Mouse (Mus musculus): Measurements from ENCODE around the gene Kcnh1.

DNA sequence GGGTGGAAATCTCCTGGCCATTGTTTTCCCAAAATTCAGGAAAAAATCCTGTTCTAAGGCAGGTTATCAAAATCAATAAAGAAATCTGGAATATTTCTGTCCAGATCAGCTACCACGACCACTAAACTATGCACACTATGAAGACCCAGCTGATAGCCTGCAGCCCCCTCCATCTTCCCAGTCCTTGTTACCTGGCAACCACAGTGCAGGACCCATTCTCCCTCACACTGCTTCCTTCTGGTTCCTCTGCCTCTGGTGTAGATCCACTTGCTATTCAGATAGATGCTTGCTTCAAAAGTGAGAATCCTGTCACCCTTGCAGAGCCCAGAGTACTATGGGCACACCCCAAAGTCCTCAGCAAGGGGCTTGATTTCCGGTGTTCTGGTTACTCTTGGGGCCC lies 351.5 kb downstream of the Kcnh1 start:
- TF ChIP-seq CTCF (IDR thresholded peaks at IDR 0.05; ENCODE audit: extremely low read depth, insufficient read depth, low read length) (no peak), POLR2A (IDR thresholded peaks at IDR 0.05; ENCODE audit: extremely low read depth, insufficient read depth, low read length) (no peak)
